Mouse (Mus musculus): ENCODE results near the gene BC005537.

- TF ChIP-seq CTCF (IDR thresholded peaks at IDR 0.05; ENCODE audit: low read depth, low read length), result no peak
- no peak for TF ChIP-seq POLR2A (IDR thresholded peaks at IDR 0.05; ENCODE audit: extremely low read depth, insufficient read depth, low read length)
Observed at GRCm38 (mm10) chr13:24801308-24801921, at the start of gene BC005537.
